Mouse (Mus musculus): ENCODE measurements around the gene Vsig10. TPM values are rescaled to one million over a fixed set of nuclear protein-coding genes. Genes with fewer than 3 reads are reported as not detected.
"Not testable (repeated sequence)": the region's sequence is repeated elsewhere in the genome, so short reads cannot be mapped to it uniquely, and the experiment has no call there.

The Vsig10 gene
- polyA plus RNA-seq, 1 experiment from 2014 or later, result 8.1 TPM

GRCm38 (mm10) chr5:117365904-117366561 is 47.1 kb downstream of the Vsig10 start:
- Histone ChIP-seq H3K9me3 (no peaks in the 10 kb centered on the region), H3K4me3 (no peak overlapping the region), H3K36me3 (peaks cover 78% of the 10 kb centered on the region), H3K9ac (no peak overlapping the region), H3K4me1 (peaks cover 42% of the 10 kb centered on the region), H3K27me3 (replicated peaks) (no peaks in the 10 kb centered on the region), H3K27ac (replicated peaks) (no peak overlapping the region), H3K4me2 (no peak overlapping the region)
- ATAC-seq (ENCODE audit: extremely low read depth, insufficient number of reproducible peaks, low FRiP score, low TSS enrichment), result no peak
- 88% methylated on average over 13 of the region's 13 CpGs for WGBS

GRCm38 (mm10) chr5:117367206-117367605 is 48.3 kb downstream of the Vsig10 start:
- H3K36me3 ChIP-seq, result peaks cover 89% of the 10 kb centered on the region
- H3K27me3 ChIP-seq (replicated peaks), result no peaks in the 10 kb centered on the region
- no peak overlapping the region for H3K4me3 ChIP-seq
- H3K27ac ChIP-seq (replicated peaks), result no peak overlapping the region
- no peaks in the 10 kb centered on the region for H3K9me3 ChIP-seq
- H3K4me1 ChIP-seq, result peaks cover 31% of the 10 kb centered on the region
- ATAC-seq (ENCODE audit: extremely low read depth, insufficient number of reproducible peaks, low FRiP score, low TSS enrichment), result no peak
- WGBS, result 65% methylated on average over 8 of the region's 8 CpGs
- H3K4me2 ChIP-seq, result no peak overlapping the region
- no peak overlapping the region for H3K9ac ChIP-seq

DNA sequence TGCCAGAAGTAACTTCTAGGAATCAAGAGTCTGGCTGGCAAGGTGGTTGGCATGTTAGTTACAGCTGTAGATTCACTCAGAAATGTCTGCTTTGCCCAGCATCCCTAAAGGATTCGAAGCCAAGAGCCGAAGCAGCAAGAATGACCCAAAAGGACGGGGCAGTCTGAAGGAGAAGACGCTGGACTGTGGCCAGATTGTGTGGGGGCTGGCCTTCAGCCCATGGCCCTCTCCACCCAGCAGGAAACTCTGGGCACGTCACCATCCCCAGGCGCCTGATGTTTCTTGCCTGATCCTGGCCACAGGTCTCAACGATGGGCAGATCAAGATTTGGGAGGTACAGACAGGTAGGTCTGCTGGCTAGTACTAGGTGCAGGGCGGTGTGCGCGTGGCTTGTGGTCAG is 51.7 kb downstream of the Vsig10 start:
- Histone ChIP-seq H3K36me3 (peaks cover 100% of the 10 kb centered on the region), H3K9me3 (no peaks in the 10 kb centered on the region), H3K9ac (no peak overlapping the region), H3K4me2 (no peak overlapping the region), H3K27me3 (replicated peaks) (no peaks in the 10 kb centered on the region), H3K27ac (replicated peaks) (no peak overlapping the region), H3K4me1 (peaks cover 10% of the 10 kb centered on the region), H3K4me3 (no peak overlapping the region)
- no peak for ATAC-seq (ENCODE audit: extremely low read depth, insufficient number of reproducible peaks, low FRiP score, low TSS enrichment)
- 77% methylated on average over 10 of the region's 10 CpGs for WGBS

DNA sequence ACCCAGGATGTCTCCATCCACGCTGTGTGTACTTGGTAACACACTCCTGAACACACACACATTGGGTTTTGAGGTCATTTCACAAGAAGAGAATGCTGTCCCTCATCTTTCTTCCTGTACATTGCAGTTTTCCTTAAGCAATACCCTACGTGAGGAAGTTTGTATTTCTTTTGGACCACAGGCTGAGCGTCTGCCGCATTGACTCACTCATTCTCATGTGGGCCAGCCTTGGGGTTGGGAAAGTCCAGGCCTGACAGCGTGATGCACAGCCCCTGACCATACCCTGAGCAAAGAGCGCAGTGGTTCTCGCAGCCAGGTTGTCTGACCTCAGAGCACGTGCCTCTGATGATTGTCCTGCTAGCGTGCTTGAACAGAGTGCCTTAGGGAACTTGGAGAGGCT is 54.5 kb downstream of the Vsig10 start:
- Histone ChIP-seq H3K27me3 (replicated peaks) (no peaks in the 10 kb centered on the region), H3K4me2 (no peak overlapping the region), H3K36me3 (peaks cover 100% of the 10 kb centered on the region), H3K4me3 (no peak overlapping the region), H3K4me1 (peaks cover 8% of the 10 kb centered on the region), H3K9ac (no peak overlapping the region), H3K9me3 (no peaks in the 10 kb centered on the region), H3K27ac (replicated peaks) (no peak overlapping the region)
- WGBS, result 87% methylated on average over 9 of the region's 9 CpGs
- no peak for ATAC-seq (ENCODE audit: extremely low read depth, insufficient number of reproducible peaks, low FRiP score, low TSS enrichment)

DNA sequence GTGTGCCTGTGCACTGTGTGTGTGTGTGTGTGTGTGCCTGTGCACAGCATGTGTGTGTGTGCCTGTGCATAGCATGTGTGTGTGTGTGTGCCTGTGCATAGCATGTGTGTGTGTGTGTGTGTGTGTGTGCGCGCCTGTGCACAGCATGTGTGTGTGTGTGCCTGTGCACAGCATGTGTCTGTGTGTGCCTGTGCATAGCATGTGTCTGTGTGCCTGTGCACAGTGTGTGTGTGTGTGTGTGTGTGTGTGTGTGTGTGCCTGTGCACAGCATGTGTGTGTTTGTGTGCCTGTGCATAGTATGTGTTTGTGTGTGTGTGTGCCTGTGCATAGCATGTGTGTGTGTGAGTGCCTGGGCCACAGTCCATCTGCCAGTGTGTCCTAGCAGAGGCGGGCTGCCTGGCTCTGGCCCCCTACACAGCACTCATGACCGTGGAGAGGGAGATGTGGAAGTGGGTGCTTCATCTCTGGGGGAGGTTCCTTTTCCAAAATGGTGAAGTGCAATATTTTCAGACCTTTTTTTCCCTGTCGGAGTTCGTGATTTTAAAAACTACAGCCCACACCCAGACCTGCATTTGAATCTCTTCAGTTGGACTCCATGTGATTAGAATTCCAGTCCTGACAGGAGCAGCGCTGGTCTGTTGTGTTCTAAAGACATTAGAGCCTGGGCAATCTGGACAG is 55.6 kb downstream of the Vsig10 start:
- H3K9ac ChIP-seq, result no peak overlapping the region
- peaks cover 100% of the 10 kb centered on the region for H3K36me3 ChIP-seq
- H3K4me1 ChIP-seq, result peaks cover 8% of the 10 kb centered on the region
- no peak overlapping the region for H3K27ac ChIP-seq (replicated peaks)
- WGBS, result 77% methylated on average over 7 of the region's 7 CpGs
- H3K9me3 ChIP-seq, result no peaks in the 10 kb centered on the region
- no peaks in the 10 kb centered on the region for H3K27me3 ChIP-seq (replicated peaks)
- H3K4me2 ChIP-seq, result no peak overlapping the region
- no peak for ATAC-seq (ENCODE audit: extremely low read depth, insufficient number of reproducible peaks, low FRiP score, low TSS enrichment)
- H3K4me3 ChIP-seq, result no peak overlapping the region

DNA sequence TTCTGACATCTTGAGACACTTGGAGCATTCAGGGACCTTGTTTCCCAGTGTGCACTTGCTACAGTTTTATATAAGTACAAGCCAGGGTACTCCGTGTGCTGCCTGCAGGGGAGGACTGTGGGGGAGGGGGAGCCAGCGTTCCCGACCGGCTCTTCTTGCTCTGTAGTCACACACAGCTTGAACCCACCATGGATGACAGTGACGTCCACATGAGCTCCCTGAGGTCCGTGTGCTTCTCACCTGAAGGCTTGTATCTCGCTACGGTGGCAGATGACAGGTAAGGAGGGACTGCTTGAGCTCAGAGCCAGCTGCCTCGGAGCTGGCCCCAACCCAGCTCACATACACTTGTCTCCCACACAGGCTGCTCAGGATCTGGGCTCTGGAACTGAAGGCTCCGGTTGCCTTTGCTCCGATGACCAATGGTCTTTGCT is 57.5 kb downstream of the Vsig10 start:
- Histone ChIP-seq H3K4me1 (peaks cover 7% of the 10 kb centered on the region; the same call in 1 of the 2 replicates), H3K27ac (replicated peaks) (no peak overlapping the region), H3K4me3 (no peak overlapping the region), H3K36me3 (peaks cover 100% of the 10 kb centered on the region), H3K9ac (no peak overlapping the region), H3K27me3 (replicated peaks) (no peaks in the 10 kb centered on the region), H3K4me2 (no peak overlapping the region), H3K9me3 (no peaks in the 10 kb centered on the region)
- whole genome bisulfite sequencing, result 73% methylated on average over 11 of the region's 11 CpGs
- no peak for ATAC-seq (ENCODE audit: extremely low read depth, insufficient number of reproducible peaks, low FRiP score, low TSS enrichment)

DNA sequence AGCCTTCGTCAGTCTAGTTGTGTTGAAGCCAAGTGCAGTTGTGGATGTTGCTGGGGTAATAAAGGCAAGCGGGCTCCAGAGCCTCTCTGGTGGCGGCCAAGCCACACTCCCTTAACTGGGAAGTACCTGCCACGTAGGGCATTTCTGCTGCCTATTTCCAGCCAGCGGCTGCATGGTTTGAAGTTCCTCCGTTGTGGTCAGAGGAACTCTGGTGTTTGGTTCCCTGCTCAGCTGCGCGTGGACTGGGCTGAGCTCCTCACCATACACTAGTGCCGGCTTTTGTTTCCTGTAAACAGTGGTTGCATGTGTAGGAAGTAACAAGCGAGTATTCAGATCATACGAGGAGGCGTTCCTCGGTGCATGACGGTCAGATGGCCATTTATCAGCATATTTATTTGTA is 58.8 kb downstream of the Vsig10 start:
- H3K4me3 ChIP-seq; H3K27me3 ChIP-seq (replicated peaks); H3K9ac ChIP-seq; H3K4me2 ChIP-seq; H3K27ac ChIP-seq (replicated peaks); ATAC-seq (ENCODE audit: extremely low read depth, insufficient number of reproducible peaks, low FRiP score, low TSS enrichment); H3K9me3 ChIP-seq: not testable (repeated sequence)
- Histone ChIP-seq H3K36me3 (peaks cover 100% of the 10 kb centered on the region), H3K4me1 (peaks cover 20% of the 10 kb centered on the region)
- 90% methylated on average over 14 of the region's 14 CpGs for whole genome bisulfite sequencing

DNA sequence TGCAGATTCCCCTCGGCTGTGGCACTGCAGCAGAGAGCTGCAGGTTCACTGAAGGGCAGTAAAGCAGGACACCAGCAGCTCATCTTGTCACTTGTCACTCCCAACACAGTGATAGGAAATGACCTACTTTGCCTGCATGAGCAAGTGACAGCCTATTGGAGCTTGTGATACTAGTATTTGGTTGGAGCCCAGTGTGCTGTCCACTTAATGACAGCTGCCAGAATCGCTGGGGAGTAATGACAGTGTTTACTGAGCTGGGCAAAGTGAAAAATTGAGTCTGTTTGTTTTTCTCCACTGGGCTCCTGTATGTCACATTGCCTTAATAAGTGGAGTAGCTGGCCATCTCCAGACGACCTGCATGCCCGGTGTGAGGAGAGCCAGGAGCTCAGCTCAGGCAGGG is 61.3 kb downstream of the Vsig10 start:
- WGBS, result 61% methylated on average over 4 of the region's 4 CpGs
- no peak for ATAC-seq (ENCODE audit: extremely low read depth, insufficient number of reproducible peaks, low FRiP score, low TSS enrichment)
- no peaks in the 10 kb centered on the region for H3K9me3 ChIP-seq
- H3K4me2 ChIP-seq, result no peak overlapping the region
- peaks cover 25% of the 10 kb centered on the region for H3K4me1 ChIP-seq
- no peak overlapping the region for H3K9ac ChIP-seq
- H3K27ac ChIP-seq (replicated peaks), result peak overlapping the region; percentile 2; the same call in 1 of the 2 replicates
- H3K27me3 ChIP-seq (replicated peaks), result no peaks in the 10 kb centered on the region
- no peak overlapping the region for H3K4me3 ChIP-seq
- peaks cover 100% of the 10 kb centered on the region for H3K36me3 ChIP-seq

DNA sequence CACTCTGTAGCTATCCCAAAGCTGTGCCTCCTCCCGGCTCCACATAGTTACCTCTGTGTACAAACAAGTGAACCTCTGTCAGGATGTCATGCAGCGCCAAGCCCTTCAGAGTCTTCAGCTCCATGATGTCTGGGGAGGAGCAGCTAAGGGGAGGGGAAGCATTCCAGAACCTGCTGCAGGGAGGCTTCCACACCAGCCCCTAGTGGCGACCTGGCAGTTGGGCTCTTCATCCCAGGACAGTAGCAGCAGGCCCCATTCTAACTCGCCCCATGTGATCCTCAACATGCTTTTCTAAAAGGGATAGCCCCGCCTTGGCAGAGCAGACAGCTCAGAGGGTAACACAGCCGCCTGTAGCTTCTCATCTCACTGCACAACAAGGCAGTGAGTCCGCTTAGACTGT is 62.9 kb downstream of the Vsig10 start:
- H3K27me3 ChIP-seq (replicated peaks), result no peaks in the 10 kb centered on the region
- no peaks in the 10 kb centered on the region for H3K9me3 ChIP-seq
- H3K4me2 ChIP-seq, result no peak overlapping the region
- H3K9ac ChIP-seq, result peak overlapping the region; percentile 1; the same call in 1 of the 2 replicates
- ATAC-seq (ENCODE audit: extremely low read depth, insufficient number of reproducible peaks, low FRiP score, low TSS enrichment), result no peak
- peaks cover 99% of the 10 kb centered on the region for H3K36me3 ChIP-seq
- WGBS, result 52% methylated on average over 7 of the region's 7 CpGs
- no peak overlapping the region for H3K4me3 ChIP-seq
- H3K27ac ChIP-seq (replicated peaks), result no peak overlapping the region
- peaks cover 25% of the 10 kb centered on the region for H3K4me1 ChIP-seq

DNA sequence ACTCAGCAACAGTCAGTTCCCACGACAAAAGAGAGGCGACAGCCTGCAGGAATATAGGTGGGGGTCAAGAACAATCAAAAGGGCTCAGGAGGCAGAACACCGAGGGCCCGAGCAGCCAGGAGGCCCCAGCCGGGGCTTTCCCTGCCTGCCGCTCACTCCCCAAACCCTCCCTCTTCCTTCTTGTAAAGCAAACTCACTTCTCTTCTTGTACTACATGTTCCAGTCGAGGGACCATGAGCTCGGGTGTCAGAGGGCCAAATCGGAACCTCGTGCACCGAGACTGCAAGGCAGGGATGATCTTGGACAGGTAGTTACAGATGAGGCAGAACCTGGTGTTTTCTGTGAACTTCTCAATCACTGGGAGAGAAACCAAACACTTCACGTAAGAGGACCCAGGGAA is 64.3 kb downstream of the Vsig10 start:
- 75% methylated on average over 12 of the region's 12 CpGs for WGBS
- H3K9me3 ChIP-seq, result no peaks in the 10 kb centered on the region
- peaks cover 35% of the 10 kb centered on the region for H3K4me1 ChIP-seq
- no peak for ATAC-seq (ENCODE audit: extremely low read depth, insufficient number of reproducible peaks, low FRiP score, low TSS enrichment)
- no peaks in the 10 kb centered on the region for H3K27me3 ChIP-seq (replicated peaks)
- no peak overlapping the region for H3K9ac ChIP-seq
- H3K4me2 ChIP-seq, result no peak overlapping the region
- no peak overlapping the region for H3K4me3 ChIP-seq
- H3K27ac ChIP-seq (replicated peaks), result no peak overlapping the region
- peaks cover 86% of the 10 kb centered on the region for H3K36me3 ChIP-seq

GRCm38 (mm10) chr5:117388296-117388751 is 69.4 kb downstream of the Vsig10 start:
- H3K27ac ChIP-seq (replicated peaks), result peak overlapping the region; percentile 60; the same call in 1 of the 2 replicates
- WGBS, result 12% methylated on average over 16 of the region's 16 CpGs
- H3K9ac ChIP-seq, result peak overlapping the region; percentile 91
- H3K4me1 ChIP-seq, result peaks cover 16% of the 10 kb centered on the region
- no peaks in the 10 kb centered on the region for H3K27me3 ChIP-seq (replicated peaks)
- H3K36me3 ChIP-seq, result peaks cover 35% of the 10 kb centered on the region
- ATAC-seq (ENCODE audit: extremely low read depth, insufficient number of reproducible peaks, low FRiP score, low TSS enrichment), result peak; percentile 33; the same call in 1 of the 2 replicates
- peaks cover 15% of the 10 kb centered on the region for H3K9me3 ChIP-seq
- H3K4me2 ChIP-seq, result peak overlapping the region; percentile 88
- peak overlapping the region; percentile 84 for H3K4me3 ChIP-seq

Measured in heart, embryonic 13.5 days (tissue).